Comparison of ENCODE assay signal across 17 mouse cellular contexts in the genomic region with DNA sequence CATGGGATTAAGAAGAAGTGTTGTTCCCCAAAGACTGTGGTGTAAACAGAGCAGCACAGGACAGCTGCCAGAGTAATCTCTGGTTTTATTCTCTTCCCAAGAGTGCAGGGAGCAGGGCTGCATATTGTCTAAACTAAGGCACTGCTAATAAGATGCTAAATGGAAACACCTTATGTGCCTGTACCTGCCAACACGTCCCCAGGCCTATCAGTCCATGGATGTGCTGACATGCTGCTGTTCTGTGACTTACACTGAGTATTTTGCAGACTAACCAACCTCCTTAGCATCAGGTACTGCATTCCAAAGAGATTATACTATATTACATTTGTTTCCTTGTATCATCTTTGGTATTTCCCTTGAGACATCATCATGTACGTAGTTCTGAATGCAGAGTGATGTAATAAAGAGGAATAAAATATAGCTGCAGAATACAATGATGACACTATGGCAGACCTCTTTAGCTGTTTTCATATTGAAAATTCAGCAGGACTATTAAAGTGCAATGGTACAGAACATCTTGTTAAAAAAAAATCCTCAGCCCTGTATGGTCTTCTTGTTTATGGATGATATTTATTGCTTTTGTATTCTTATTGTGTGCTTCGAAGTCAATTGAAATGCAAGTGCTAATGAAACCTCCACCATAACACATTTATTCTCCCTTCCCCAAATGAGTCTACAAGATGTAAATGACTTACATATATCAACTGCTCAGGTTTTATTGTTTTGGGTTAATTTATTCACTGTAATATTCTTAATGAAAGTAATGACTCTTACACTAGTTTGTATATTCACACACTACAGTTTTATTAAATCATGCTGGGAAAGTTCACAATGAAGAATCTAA.
"Had no signal": no experiment of that assay in that cellular context is flagged by ENCODE, and none has a peak within 500 bp of the region (broad histone marks: within the 10 kb centered on the region; RNA-seq: fewer than 3 reads in every experiment).

No protein-coding gene starts in this region.

- H3K4me1 ChIP-seq: limb, embryonic 10.5 days; liver, embryonic 15.5 days; midbrain, embryonic 10.5 days; stomach, embryonic 15.5 days had no signal

- H3K36me3 ChIP-seq: limb, embryonic 10.5 days; liver, embryonic 15.5 days; midbrain, embryonic 10.5 days; stomach, embryonic 15.5 days had no signal

- DNase-seq: kidney, adult 11 months; kidney, postnatal 10 days; kidney, postnatal 4 days; lung, adult 2 months; lung, postnatal 36 days; midbrain, embryonic 14.5 days; retina, postnatal 1 day; thymus, adult 2 months; thymus, postnatal 25 days had no signal

- H3K4me2 ChIP-seq: liver, embryonic 11.5 days; liver, embryonic 15.5 days; stomach, embryonic 15.5 days had no signal

- H3K27me3 ChIP-seq: liver, embryonic 15.5 days; stomach, embryonic 15.5 days had no signal

- H3K4me3 ChIP-seq: layer of hippocampus, adult 2 months; limb, embryonic 10.5 days; liver, embryonic 15.5 days; midbrain, embryonic 10.5 days; myocyte; stomach, embryonic 15.5 days had no signal

- H3K9ac ChIP-seq: liver, embryonic 15.5 days; stomach, embryonic 15.5 days had no signal

- ATAC-seq: lung, postnatal 0 days had no signal

- H3K27ac ChIP-seq: layer of hippocampus, adult 2 months; limb, embryonic 10.5 days; liver, embryonic 15.5 days; midbrain, embryonic 10.5 days; stomach, embryonic 15.5 days had no signal

- H3K9me3 ChIP-seq: limb, embryonic 10.5 days; liver, embryonic 15.5 days; midbrain, embryonic 10.5 days; stomach, embryonic 15.5 days had no signal
